Mouse (Mus musculus): Measurements from ENCODE around the gene Kcnq2.

DNA sequence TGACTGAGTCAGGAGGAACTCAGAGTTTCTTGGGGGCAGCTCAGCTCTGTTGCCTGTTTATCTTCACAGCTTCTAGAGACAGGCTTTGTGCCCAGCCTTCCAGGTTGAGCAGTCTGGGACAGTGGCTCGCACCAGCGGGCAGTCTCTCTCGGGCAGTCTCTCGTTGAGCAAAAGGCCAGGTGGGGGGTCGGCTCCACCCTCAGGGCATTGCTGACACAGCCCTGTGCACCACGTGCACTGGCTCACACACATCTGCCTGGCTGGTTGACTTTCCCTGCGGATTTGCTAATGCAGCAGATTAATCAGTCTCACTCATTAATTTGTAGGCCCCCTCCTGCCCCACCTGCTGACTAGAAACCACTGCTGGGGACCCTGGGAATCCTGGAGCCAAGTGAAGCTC, 93.2 kb downstream of the Kcnq2 start:
- TF ChIP-seq CTCF (IDR thresholded peaks at IDR 0.05; ENCODE audit: extremely low read depth, insufficient read depth, insufficient read length, insufficient replicate concordance): no peak
- TF ChIP-seq POLR2A (IDR thresholded peaks at IDR 0.05; ENCODE audit: low read depth, low read length): no peak

All from spleen, adult 2 months (tissue).